Mouse (Mus musculus): ENCODE data around the gene Srebf1. TPM values are rescaled to one million over a fixed set of nuclear protein-coding genes. Genes with fewer than 3 reads are reported as not detected.

Srebf1 gene
- total and polyA plus RNA-seq, 2 experiments from 2014 or later = 50.6 to 169 TPM

- DNase-seq (ENCODE audit: low spot score) (peak; percentile 60), ATAC-seq (peak; percentile 13; the same call in 1 of the 2 replicates)
- Histone ChIP-seq H3K4me2 (ENCODE audit: low read depth, low read length) (no peak overlapping the region), H3K27ac (peak overlapping the region; percentile 52), H3K36me3 (ENCODE audit: insufficient read depth, low read length) (peaks cover 29% of the 10 kb centered on the region), H3K4me3 (ENCODE audit: low read length) (no peak overlapping the region), H3K27me3 (ENCODE audit: insufficient read depth, low read length) (no peaks in the 10 kb centered on the region), H3K9ac (replicated peaks; ENCODE audit: low read length) (no peak overlapping the region), H3K9me3 (ENCODE audit: low read length) (no peaks in the 10 kb centered on the region), H3K4me1 (ENCODE audit: insufficient read depth, low read length) (peaks cover 24% of the 10 kb centered on the region)
- TF ChIP-seq CTCF (IDR thresholded peaks at IDR 0.05; ENCODE audit: low read depth) = no peak
- 61% methylated on average over 26 of the region's 26 CpGs for WGBS
These were observed 19.4 kb downstream of the Srebf1 start for GRCm38 (mm10) chr11:60202710-60203638.

GRCm38 (mm10) chr11:60200384-60200783 is 22.0 kb downstream of the Srebf1 start:
- H3K4me1 ChIP-seq (ENCODE audit: insufficient read depth, low read length) = peaks cover 12% of the 10 kb centered on the region
- peak overlapping the region; percentile 76 for H3K27ac ChIP-seq
- H3K9me3 ChIP-seq (ENCODE audit: low read length) = no peaks in the 10 kb centered on the region
- no peak overlapping the region; the same call in 1 of the 2 replicates for H3K4me2 ChIP-seq (ENCODE audit: low read depth, low read length)
- H3K36me3 ChIP-seq (ENCODE audit: insufficient read depth, low read length) = peaks cover 40% of the 10 kb centered on the region
- no peak overlapping the region for H3K9ac ChIP-seq (replicated peaks; ENCODE audit: low read length)
- no peak for ATAC-seq
- 76% methylated on average over 11 of the region's 11 CpGs for WGBS
- DNase-seq (ENCODE audit: low spot score) = no peak
- no peak overlapping the region for H3K4me3 ChIP-seq (ENCODE audit: low read length)
- no peaks in the 10 kb centered on the region for H3K27me3 ChIP-seq (ENCODE audit: insufficient read depth, low read length)
- no peak for TF ChIP-seq CTCF (IDR thresholded peaks at IDR 0.05; ENCODE audit: low read depth)

DNA sequence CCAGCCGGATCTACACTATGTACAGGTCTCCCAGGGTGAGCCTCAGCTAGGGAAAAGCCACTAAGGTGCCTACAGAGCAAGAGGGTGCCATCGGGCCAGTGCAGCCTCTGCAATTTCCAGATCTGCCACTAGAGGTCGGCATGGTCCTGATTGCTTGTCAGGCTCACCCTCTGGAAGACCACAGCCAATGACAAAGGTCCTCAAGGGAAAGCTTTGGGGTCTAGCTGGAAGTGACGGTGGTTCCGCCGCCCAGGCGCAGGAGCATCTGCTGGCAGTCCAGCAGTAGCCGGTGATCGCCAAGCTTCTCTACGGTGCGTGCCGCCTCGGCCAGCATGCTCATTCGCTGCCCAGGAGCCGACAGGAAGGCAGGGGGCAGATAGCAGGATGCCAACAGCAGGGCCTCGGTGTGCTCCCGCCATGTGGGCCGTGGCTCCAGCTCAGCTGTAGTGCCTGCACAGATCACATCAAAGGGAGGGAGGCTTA is 22.6 kb downstream of the Srebf1 start:
- 6% methylated on average over 18 of the region's 18 CpGs for WGBS
- Histone ChIP-seq H3K4me3 (ENCODE audit: low read length) (no peak overlapping the region), H3K36me3 (ENCODE audit: insufficient read depth, low read length) (peaks cover 40% of the 10 kb centered on the region)

DNA sequence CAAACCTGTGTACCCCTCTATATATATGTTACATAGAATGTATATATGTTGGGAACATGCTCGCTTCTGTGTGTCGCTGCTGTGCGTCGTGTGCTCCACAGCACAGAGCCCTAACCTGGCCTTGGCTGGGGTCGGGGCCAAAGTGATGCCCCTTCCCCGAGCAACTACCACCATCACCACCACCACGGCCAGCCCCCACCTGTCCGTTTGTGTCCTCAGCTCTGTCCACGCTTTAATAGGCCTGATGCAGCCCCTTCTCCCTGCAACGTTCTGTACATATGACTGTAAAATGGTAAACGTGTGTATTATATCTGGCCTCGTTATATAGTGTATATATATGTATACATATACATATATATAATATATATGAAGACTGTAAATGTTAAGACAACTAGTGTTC is 23.7 kb downstream of the Srebf1 start:
- TF ChIP-seq CTCF (IDR thresholded peaks at IDR 0.05; ENCODE audit: low read depth) = no peak
- no peak overlapping the region for H3K4me3 ChIP-seq (ENCODE audit: low read length)
- 87% methylated on average over 12 of the region's 12 CpGs for WGBS
- H3K27me3 ChIP-seq (ENCODE audit: insufficient read depth, low read length) = no peaks in the 10 kb centered on the region
- H3K27ac ChIP-seq = no peak overlapping the region
- H3K4me1 ChIP-seq (ENCODE audit: insufficient read depth, low read length) = peaks cover 12% of the 10 kb centered on the region
- ATAC-seq (no peak), DNase-seq (ENCODE audit: low spot score) (no peak)
- H3K9me3 ChIP-seq (ENCODE audit: low read length) = no peaks in the 10 kb centered on the region
- H3K9ac ChIP-seq (replicated peaks; ENCODE audit: low read length) = no peak overlapping the region; the same call in 1 of the 2 replicates
- H3K36me3 ChIP-seq (ENCODE audit: insufficient read depth, low read length) = peaks cover 39% of the 10 kb centered on the region
- no peak overlapping the region for H3K4me2 ChIP-seq (ENCODE audit: low read depth, low read length)

More for the DNA sequence above, 22.6 kb downstream of the Srebf1 start:
- ATAC-seq = peak; percentile 77
- no peaks in the 10 kb centered on the region for H3K27me3 ChIP-seq (ENCODE audit: insufficient read depth, low read length)
- DNase-seq (ENCODE audit: low spot score) = peak; percentile 96
- no peaks in the 10 kb centered on the region for H3K9me3 ChIP-seq (ENCODE audit: low read length)
- no peak overlapping the region for H3K9ac ChIP-seq (replicated peaks; ENCODE audit: low read length)
- peaks cover 12% of the 10 kb centered on the region for H3K4me1 ChIP-seq (ENCODE audit: insufficient read depth, low read length)
- TF ChIP-seq CTCF (IDR thresholded peaks at IDR 0.05; ENCODE audit: low read depth) = peak; percentile 99
- H3K4me2 ChIP-seq (ENCODE audit: low read depth, low read length) = peak overlapping the region; percentile 37; the same call in 1 of the 2 replicates
- H3K27ac ChIP-seq = peak overlapping the region; percentile 76

GRCm38 (mm10) chr11:60197998-60198619 is 24.3 kb downstream of the Srebf1 start:
- DNase-seq (ENCODE audit: low spot score) = peak; percentile 51
- Histone ChIP-seq H3K9me3 (ENCODE audit: low read length) (no peaks in the 10 kb centered on the region), H3K4me3 (ENCODE audit: low read length) (no peak overlapping the region), H3K27me3 (ENCODE audit: insufficient read depth, low read length) (no peaks in the 10 kb centered on the region), H3K4me2 (ENCODE audit: low read depth, low read length) (no peak overlapping the region), H3K4me1 (ENCODE audit: insufficient read depth, low read length) (peaks cover 14% of the 10 kb centered on the region), H3K9ac (replicated peaks; ENCODE audit: low read length) (no peak overlapping the region; the same call in 1 of the 2 replicates), H3K36me3 (ENCODE audit: insufficient read depth, low read length) (peaks cover 36% of the 10 kb centered on the region), H3K27ac (no peak overlapping the region; the same call in 1 of the 2 replicates)
- 48% methylated on average over 24 of the region's 24 CpGs for WGBS
- ATAC-seq = 0 out of 2 replicates have a peak, but pooled peaks have one; percentile 11
- no peak for TF ChIP-seq CTCF (IDR thresholded peaks at IDR 0.05; ENCODE audit: low read depth)

- no peaks in the 10 kb centered on the region for H3K9me3 ChIP-seq (ENCODE audit: low read length)
- ATAC-seq = no peak
- H3K36me3 ChIP-seq (ENCODE audit: insufficient read depth, low read length) = peaks cover 32% of the 10 kb centered on the region
- peaks cover 8% of the 10 kb centered on the region; the same call in 1 of the 2 replicates for H3K4me1 ChIP-seq (ENCODE audit: insufficient read depth, low read length)
- no peak overlapping the region for H3K4me3 ChIP-seq (ENCODE audit: low read length)
- TF ChIP-seq CTCF (IDR thresholded peaks at IDR 0.05; ENCODE audit: low read depth) = no peak
- H3K27me3 ChIP-seq (ENCODE audit: insufficient read depth, low read length) = no peaks in the 10 kb centered on the region
- no peak for DNase-seq (ENCODE audit: low spot score)
- H3K27ac ChIP-seq = no peak overlapping the region
- H3K4me2 ChIP-seq (ENCODE audit: low read depth, low read length) = no peak overlapping the region
- no peak overlapping the region for H3K9ac ChIP-seq (replicated peaks; ENCODE audit: low read length)
- 75% methylated on average over 5 of the region's 5 CpGs for WGBS
These were observed 26.0 kb downstream of the Srebf1 start for GRCm38 (mm10) chr11:60196344-60196743.
